Mouse (Mus musculus): Measurements from ENCODE around the gene Fam181a. TPM values are rescaled to one million over a fixed set of nuclear protein-coding genes. Genes with fewer than 3 reads are reported as not detected.
A peak's percentile ranks its signal among the peaks of the same experiment; 100 is the strongest.

The Fam181a gene
- polyA plus RNA-seq, 1 experiment from 2014 or later = 24.0 TPM

DNA sequence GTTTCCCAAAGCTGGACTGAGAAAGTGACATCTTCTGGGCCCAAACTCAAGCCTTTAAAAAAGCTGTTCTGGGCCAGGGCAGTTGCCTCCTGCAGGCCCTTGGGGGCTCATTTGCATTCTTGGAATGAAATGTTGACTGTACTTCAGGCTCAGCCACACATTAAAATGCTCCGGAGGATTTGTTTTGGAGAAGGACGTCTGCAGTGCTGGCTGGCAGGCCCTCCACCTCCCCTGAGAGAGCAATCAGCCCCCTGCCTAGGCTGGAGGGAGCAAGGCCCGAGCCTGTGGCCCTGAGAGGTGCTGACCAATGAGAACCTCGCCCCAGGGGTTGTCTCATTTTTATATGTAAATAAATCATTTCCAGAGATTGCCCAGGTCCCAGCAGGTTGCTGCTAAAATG, 14.5 kb upstream of the Fam181a start:
- Histone ChIP-seq H3K27ac (no peak overlapping the region), H3K27me3 (ENCODE audit: poor library complexity, severe bottlenecking) (no peaks in the 10 kb centered on the region), H3K9me3 (no peaks in the 10 kb centered on the region), H3K36me3 (replicated peaks) (no peaks in the 10 kb centered on the region), H3K4me1 (peaks cover 10% of the 10 kb centered on the region; the same call in 1 of the 2 replicates), H3K4me3 (no peak overlapping the region)
- DNase-seq (ENCODE audit: extremely low spot score, low spot score) = no peak
- whole genome bisulfite sequencing = 33% methylated on average over 4 of the region's 4 CpGs

DNA sequence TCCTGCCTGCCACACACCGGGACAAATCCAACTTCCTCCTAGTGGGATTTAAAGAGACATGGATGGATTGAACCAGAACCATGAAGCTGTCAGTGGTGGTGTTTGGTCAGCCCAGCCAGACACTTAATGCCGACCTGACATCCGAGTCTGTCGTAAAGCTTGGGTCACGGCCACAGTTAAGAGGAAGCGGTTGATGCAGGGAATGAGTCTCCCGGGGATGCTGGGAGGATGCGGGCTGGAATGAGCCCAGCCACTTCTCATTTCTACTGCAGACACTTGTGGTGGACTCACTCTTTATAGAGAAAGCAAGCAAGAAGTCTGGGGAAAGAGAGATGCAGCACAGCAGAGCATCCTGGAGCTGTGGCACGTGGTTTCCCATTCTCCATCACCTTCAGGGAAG, 10.3 kb upstream of the Fam181a start:
- DNase-seq (ENCODE audit: extremely low spot score, low spot score) = no peak

DNA sequence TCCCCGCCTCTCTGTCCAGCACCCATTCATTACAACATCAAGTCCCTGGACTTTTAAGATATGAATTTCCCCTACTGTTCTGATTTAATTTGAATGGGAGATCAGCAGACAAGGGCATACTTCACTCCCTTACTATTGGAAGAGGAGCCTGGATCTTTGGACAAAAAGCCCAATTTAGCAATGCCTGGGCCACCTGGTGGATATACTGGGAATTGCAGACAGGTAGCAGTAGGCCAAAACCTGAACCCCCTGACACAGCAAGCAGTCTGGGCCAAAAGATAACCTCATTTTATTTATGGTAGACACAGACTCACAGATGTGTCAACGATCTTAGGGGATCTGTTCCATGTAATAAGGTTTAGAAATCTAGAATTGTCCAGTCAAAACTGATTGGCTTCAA, 9.1 kb upstream of the Fam181a start:
- 45% methylated on average over 2 of the region's 2 CpGs for WGBS
- DNase-seq (ENCODE audit: extremely low spot score, low spot score) = peak; percentile 66

More for the DNA sequence above, 10.3 kb upstream of the Fam181a start:
- Histone ChIP-seq H3K4me3 (no peak overlapping the region), H3K4me1 (0 out of 2 replicates have a peak, but pooled peaks cover 5% of the 10 kb centered on the region), H3K27ac (no peak overlapping the region), H3K27me3 (ENCODE audit: poor library complexity, severe bottlenecking) (no peaks in the 10 kb centered on the region), H3K36me3 (replicated peaks) (no peaks in the 10 kb centered on the region), H3K9me3 (no peaks in the 10 kb centered on the region)
- 88% methylated on average over 9 of the region's 9 CpGs for WGBS

DNA sequence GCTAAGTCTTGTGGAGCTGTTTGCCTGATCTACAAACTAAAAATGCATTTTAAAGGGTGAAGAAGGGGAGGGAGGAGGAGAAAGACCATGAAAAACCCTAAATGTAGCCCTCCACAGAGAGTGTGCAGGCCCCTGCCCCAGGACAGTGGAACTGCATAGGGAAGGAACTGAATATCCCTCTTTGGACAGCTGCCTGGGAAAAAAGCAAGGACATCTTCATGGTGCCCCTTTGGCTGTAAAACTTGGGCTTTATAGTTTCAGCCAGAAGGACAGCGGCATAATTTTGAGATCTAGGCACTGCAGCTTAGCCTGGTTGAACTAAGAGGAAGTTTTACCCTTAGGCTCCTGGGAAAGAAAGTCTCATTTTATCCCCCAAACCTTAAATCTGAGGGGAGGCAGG, 7.8 kb upstream of the Fam181a start:
- Histone ChIP-seq H3K4me3 (no peak overlapping the region), H3K9me3 (no peaks in the 10 kb centered on the region), H3K27ac (no peak overlapping the region), H3K27me3 (ENCODE audit: poor library complexity, severe bottlenecking) (no peaks in the 10 kb centered on the region), H3K4me1 (no peaks in the 10 kb centered on the region), H3K36me3 (replicated peaks) (no peaks in the 10 kb centered on the region)
- DNase-seq (ENCODE audit: extremely low spot score, low spot score) = no peak
- 95% methylated on average over 1 of the region's 1 CpGs for WGBS

More for the DNA sequence above, 9.1 kb upstream of the Fam181a start:
- Histone ChIP-seq H3K9me3 (no peaks in the 10 kb centered on the region), H3K36me3 (replicated peaks) (no peaks in the 10 kb centered on the region), H3K27ac (no peak overlapping the region), H3K4me3 (no peak overlapping the region), H3K27me3 (ENCODE audit: poor library complexity, severe bottlenecking) (no peaks in the 10 kb centered on the region), H3K4me1 (no peaks in the 10 kb centered on the region)

DNA sequence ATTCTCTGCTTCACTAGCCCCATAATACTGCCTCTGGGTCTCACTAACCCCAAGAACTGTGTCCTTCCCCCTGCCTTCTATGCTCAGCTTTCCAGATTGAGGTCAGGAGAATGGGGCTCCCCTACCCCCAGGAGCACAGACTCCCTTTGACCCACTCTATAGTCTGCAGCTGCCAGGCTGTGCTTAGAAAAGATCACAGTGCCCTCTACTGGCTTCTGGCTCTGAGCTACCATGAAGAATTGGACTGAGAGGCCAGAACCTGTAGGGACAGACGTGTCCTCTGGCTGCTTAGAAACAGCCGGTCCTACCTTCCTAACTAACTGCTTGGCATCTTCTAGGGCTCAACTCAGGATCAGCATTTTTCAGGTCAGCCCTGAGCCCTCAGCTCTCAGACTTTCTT, 4.6 kb upstream of the Fam181a start:
- 47% methylated on average over 2 of the region's 2 CpGs for WGBS
- peaks cover 7% of the 10 kb centered on the region for H3K9me3 ChIP-seq
- H3K4me3 ChIP-seq = no peak overlapping the region
- no peak for DNase-seq (ENCODE audit: extremely low spot score, low spot score)
- peaks cover 5% of the 10 kb centered on the region; the same call in 1 of the 2 replicates for H3K36me3 ChIP-seq (replicated peaks)
- H3K4me1 ChIP-seq = peaks cover 6% of the 10 kb centered on the region; the same call in 1 of the 2 replicates
- no peak overlapping the region for H3K27ac ChIP-seq
- peaks cover 7% of the 10 kb centered on the region for H3K27me3 ChIP-seq (ENCODE audit: poor library complexity, severe bottlenecking)

DNA sequence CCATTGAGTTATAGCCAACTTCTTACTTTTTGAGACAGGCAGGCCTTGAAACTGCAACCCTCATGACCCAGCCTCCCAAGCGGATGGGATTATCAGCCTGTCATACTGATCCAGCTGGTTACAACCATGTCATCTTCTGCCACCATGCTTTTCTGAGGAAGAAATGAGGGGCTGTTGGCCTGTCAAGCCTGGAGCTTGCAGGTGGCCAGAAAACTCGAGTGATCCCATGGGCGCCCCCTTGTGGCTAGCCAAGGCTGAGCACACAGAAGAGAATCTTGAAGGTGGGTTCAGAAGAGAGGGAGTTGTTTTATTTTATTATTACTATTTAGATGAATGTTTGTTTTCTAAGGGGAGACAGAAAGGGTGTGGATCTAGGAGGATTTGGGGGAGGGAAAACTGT, 4.1 kb upstream of the Fam181a start:
- no peak overlapping the region for H3K4me3 ChIP-seq
- peaks cover 5% of the 10 kb centered on the region; the same call in 1 of the 2 replicates for H3K36me3 ChIP-seq (replicated peaks)
- H3K4me1 ChIP-seq = peaks cover 9% of the 10 kb centered on the region
- H3K27me3 ChIP-seq (ENCODE audit: poor library complexity, severe bottlenecking) = peaks cover 12% of the 10 kb centered on the region
- 20% methylated on average over 3 of the region's 3 CpGs for WGBS
- no peak overlapping the region for H3K27ac ChIP-seq
- peaks cover 7% of the 10 kb centered on the region for H3K9me3 ChIP-seq
- DNase-seq (ENCODE audit: extremely low spot score, low spot score) = peak; percentile 49

DNA sequence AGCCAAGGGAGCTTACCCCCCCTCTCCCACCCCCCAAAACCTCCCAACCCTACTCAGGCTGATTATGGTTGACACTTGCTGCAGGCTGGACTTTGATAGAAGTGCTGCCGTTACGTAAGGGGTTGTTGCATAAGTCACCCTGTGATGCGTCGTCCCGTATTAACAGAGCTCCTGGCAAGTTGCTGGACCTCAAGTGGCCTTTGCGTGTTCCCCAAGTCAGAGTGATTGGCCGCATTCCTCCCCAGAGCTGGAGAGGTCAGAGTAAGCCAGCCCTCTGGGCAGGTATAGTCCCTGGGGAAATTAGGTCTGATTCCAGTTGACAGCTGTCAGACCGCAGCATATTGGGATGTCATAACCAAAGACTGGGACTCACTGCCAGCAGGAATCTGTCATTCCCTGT, 1.1 kb downstream of the Fam181a start:
- DNase-seq (ENCODE audit: extremely low spot score, low spot score) = no peak
- WGBS = 90% methylated on average over 8 of the region's 8 CpGs
- Histone ChIP-seq H3K9me3 (peaks cover 7% of the 10 kb centered on the region), H3K4me3 (no peak overlapping the region), H3K27ac (no peak overlapping the region), H3K4me1 (peaks cover 61% of the 10 kb centered on the region), H3K36me3 (replicated peaks) (peaks cover 5% of the 10 kb centered on the region; the same call in 1 of the 2 replicates), H3K27me3 (ENCODE audit: poor library complexity, severe bottlenecking) (peaks cover 57% of the 10 kb centered on the region)

DNA sequence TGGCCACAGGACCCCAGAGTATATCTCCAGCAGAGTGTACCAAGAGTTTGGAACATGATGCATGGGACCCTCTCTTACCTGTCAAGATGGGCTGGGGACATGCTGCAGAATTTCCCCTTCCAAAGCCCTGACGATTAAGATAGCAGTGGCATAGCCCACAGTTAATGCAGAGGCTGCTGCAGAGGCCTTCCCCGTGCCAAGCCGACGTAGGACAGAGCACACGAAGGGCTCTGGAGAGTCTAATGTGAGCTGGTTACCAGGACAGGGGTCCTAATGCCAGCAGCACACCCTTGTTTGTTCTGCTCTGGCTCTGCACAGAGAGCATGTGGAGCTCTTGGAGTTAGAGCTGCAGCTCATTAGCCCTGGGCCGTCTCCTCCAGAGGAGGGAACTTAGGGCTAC, 2.5 kb downstream of the Fam181a start:
- H3K27me3 ChIP-seq (ENCODE audit: poor library complexity, severe bottlenecking) = peaks cover 66% of the 10 kb centered on the region
- peaks cover 7% of the 10 kb centered on the region for H3K9me3 ChIP-seq
- WGBS = 72% methylated on average over 6 of the region's 6 CpGs
- no peak for DNase-seq (ENCODE audit: extremely low spot score, low spot score)
- H3K4me3 ChIP-seq = peak overlapping the region; percentile 64
- peak overlapping the region; percentile 98 for H3K27ac ChIP-seq
- peaks cover 74% of the 10 kb centered on the region for H3K4me1 ChIP-seq
- H3K36me3 ChIP-seq (replicated peaks) = peaks cover 5% of the 10 kb centered on the region; the same call in 1 of the 2 replicates

DNA sequence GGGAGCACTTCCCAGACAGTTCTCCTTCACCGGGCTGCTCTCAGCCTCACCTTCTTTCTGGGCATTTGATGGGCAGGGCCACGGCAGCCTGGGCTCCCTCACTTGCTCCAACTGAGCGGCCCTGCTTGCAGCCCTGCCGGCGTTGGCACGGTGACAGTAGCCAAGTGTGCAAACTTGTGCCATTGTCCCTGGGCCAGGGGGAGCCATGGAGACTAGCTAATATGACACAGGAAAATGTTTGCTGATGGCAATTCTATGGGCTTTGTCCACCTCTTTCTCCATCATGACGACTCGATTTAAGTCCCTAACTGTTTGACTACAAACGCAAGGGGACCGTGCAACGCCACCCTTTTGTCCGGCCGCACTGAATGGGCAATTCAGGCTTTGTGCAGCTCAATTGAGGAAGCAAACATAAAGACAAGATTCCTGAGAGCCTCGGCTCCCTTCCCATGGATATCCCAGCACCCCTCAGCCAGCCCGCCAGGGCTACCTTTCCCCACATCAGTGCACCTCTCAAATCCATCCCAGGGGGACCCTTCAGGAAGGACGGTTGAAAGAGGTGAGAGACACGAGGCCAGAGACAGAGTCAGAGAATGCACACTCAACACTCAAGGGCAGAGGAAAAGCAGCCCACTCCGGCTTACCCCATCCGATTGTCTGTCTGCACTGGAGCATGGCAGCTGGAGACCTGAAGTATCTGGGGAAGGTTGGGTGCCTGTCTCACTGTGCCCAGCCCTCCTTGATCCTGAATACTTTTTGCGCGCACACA, 3.3 kb downstream of the Fam181a start:
- Histone ChIP-seq H3K4me3 (peak overlapping the region; percentile 64), H3K27ac (peak overlapping the region; percentile 98), H3K4me1 (peaks cover 77% of the 10 kb centered on the region), H3K36me3 (replicated peaks) (peaks cover 5% of the 10 kb centered on the region; the same call in 1 of the 2 replicates), H3K9me3 (peaks cover 7% of the 10 kb centered on the region), H3K27me3 (ENCODE audit: poor library complexity, severe bottlenecking) (peaks cover 66% of the 10 kb centered on the region)
- peak; percentile 69 for DNase-seq (ENCODE audit: extremely low spot score, low spot score)
- WGBS = 18% methylated on average over 21 of the region's 21 CpGs

DNA sequence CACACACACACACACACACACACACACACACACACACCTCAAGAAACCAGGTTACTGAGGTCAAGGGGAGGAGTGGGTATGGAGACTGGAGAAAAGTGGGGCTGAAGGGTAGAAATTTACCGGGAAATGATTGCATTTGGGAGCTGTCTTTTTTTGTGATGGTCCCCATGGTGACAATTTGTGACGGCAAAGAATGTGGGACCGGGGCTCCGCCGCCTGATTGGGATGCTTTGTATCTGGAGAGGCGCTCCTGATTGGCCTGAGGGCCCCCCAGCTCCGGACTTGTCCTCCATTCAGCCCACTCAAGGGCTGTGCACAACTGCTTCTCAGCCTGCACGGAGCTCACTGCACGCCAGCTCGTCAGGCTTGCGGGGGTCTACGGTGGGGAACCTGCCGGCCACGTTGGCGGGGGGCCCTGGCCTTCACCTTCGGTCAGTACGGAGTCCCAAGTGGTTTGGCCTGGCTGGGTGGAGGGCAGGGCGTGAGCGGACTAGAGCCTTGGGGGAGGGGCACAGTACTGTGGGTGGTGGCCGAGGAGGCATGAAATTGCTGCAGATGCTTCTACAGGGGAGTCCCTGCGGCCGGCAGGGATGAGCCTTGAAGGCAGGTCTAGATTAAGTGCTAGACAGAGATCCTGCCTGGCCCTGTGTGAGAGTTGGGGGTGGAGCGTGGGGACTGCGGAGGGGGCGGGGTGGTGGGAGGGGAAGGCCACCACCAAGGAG, 4.0 kb downstream of the Fam181a start:
- Histone ChIP-seq H3K27me3 (ENCODE audit: poor library complexity, severe bottlenecking) (peaks cover 66% of the 10 kb centered on the region), H3K9me3 (peaks cover 7% of the 10 kb centered on the region), H3K4me1 (peaks cover 77% of the 10 kb centered on the region), H3K27ac (peak overlapping the region; percentile 98), H3K4me3 (peak overlapping the region; percentile 64), H3K36me3 (replicated peaks) (peaks cover 5% of the 10 kb centered on the region; the same call in 1 of the 2 replicates)
- DNase-seq (ENCODE audit: extremely low spot score, low spot score) = peak; percentile 86
- 2% methylated on average over 24 of the region's 25 CpGs for WGBS

DNA sequence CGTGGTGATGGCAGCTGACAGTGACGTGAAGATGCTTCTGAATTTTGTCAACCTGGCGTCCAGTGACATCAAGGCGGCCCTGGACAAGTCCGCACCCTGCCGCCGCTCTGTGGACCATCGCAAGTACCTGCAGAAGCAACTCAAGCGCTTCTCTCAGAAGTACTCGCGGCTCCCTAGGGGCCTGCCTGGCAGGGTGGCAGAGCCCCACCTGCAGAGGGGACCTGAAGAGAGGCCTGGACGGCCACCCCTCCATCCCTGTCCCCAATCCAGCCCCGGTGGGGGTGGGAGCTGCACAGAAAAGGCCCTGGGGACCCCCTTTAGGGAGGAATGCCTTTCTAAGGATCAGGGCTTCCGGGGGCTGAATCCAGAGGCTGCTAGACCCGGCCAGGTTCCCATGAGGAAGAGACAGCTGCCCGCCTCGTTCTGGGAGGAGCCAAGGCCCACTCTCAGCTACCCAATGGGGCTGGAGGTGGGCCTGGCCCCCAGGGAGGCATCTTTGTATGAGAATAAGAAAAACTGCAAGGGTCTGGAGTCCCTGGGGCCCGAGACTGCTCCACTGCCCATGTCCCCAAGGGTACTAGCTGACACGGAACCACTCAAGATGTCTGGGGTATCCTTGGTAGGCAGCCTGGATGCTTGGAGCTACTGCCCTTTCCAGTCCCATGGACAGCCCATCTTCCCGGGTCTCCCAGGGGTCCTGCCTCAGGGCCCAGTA, 5.2 kb downstream of the Fam181a start:
- DNase-seq (ENCODE audit: extremely low spot score, low spot score) = peak; percentile 30
- H3K9me3 ChIP-seq = no peaks in the 10 kb centered on the region
- WGBS = 26% methylated on average over 20 of the region's 20 CpGs
- H3K27ac ChIP-seq = peak overlapping the region; percentile 98
- H3K4me3 ChIP-seq = peak overlapping the region; percentile 64
- no peaks in the 10 kb centered on the region; the same call in 1 of the 2 replicates for H3K36me3 ChIP-seq (replicated peaks)
- H3K4me1 ChIP-seq = peaks cover 74% of the 10 kb centered on the region
- H3K27me3 ChIP-seq (ENCODE audit: poor library complexity, severe bottlenecking) = peaks cover 61% of the 10 kb centered on the region

DNA sequence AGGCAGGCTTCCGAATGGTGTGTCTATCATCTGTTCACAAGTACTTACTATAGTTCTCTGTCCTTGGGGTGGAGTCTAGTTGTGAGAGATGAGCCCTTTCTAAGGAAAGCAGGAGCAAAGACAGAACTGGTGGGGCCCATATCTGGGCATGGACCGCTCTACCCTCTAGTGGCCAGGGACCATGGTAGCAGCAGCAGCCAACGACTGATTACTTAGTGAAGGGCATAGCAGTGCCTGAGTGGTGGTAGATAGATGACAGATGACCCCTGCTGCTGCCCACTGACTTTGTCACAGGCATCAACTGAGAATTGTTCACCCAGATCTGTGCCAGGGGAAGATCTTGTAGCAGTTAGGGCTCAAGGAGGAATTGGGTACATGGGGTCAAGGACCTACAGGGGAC, 12.0 kb downstream of the Fam181a start:
- Histone ChIP-seq H3K27ac (no peak overlapping the region), H3K4me1 (peaks cover 33% of the 10 kb centered on the region), H3K9me3 (no peaks in the 10 kb centered on the region), H3K36me3 (replicated peaks) (no peaks in the 10 kb centered on the region), H3K27me3 (ENCODE audit: poor library complexity, severe bottlenecking) (peaks cover 38% of the 10 kb centered on the region), H3K4me3 (no peak overlapping the region)
- no peak for DNase-seq (ENCODE audit: extremely low spot score, low spot score)
- 36% methylated on average over 3 of the region's 3 CpGs for WGBS
